8 mouse cellular contexts compared by ENCODE assay signal in genomic region chr7:44983085-44983484, GRCm38 (mm10). TPM values are rescaled to one million over a fixed set of nuclear protein-coding genes. Genes with fewer than 3 reads are reported as not detected.
DNase-seq lines count a peak whose midpoint lies in the region.

No protein-coding gene starts in this region.

- peaks cover 69% of the 10 kb centered on the region for H3K36me3 ChIP-seq in embryonic facial prominence, embryonic 10.5 days (replicated peaks)
- peaks cover 59% of the 10 kb centered on the region for H3K36me3 ChIP-seq in heart, embryonic 10.5 days

- no peak overlapping the region for H3K27ac ChIP-seq in embryonic facial prominence, embryonic 10.5 days (replicated peaks)
- no peak overlapping the region for H3K27ac ChIP-seq in heart, embryonic 10.5 days

- peak; percentile 92 to 93 for DNase-seq in B cell, adult 2 months
- DNase-seq in adrenal gland, adult 8-10 months = peak; percentile 75
- peak; percentile 88 for DNase-seq in embryonic facial prominence, embryonic 10.5 days (ENCODE audit: low spot score)
- DNase-seq in heart, embryonic 10.5 days (ENCODE audit: low spot score) = peak; percentile 91
- peak; percentile 87 for DNase-seq in layer of hippocampus, adult 11-12 months (ENCODE audit: low spot score)
- DNase-seq in lung, adult 18-20 months = peak; percentile 83 to 89
- peak; percentile 88 for DNase-seq in ovary, postnatal 14 days (ENCODE audit: low spot score)
- DNase-seq in thymus, postnatal 36 days = peak; percentile 81 to 87

- peaks cover 30% of the 10 kb centered on the region for H3K4me1 ChIP-seq in embryonic facial prominence, embryonic 10.5 days
- H3K4me1 ChIP-seq in heart, embryonic 10.5 days = peaks cover 26% of the 10 kb centered on the region

- peak overlapping the region; percentile 75 for H3K4me3 ChIP-seq in embryonic facial prominence, embryonic 10.5 days
- no peak overlapping the region for H3K4me3 ChIP-seq in heart, embryonic 10.5 days

- no peaks in the 10 kb centered on the region for H3K27me3 ChIP-seq in embryonic facial prominence, embryonic 10.5 days (replicated peaks; ENCODE audit: low read depth, poor library complexity, severe bottlenecking)
- no peaks in the 10 kb centered on the region for H3K27me3 ChIP-seq in heart, embryonic 10.5 days (ENCODE audit: insufficient read depth, poor library complexity, severe bottlenecking)

- no peaks in the 10 kb centered on the region for H3K9me3 ChIP-seq in embryonic facial prominence, embryonic 10.5 days
- no peaks in the 10 kb centered on the region for H3K9me3 ChIP-seq in heart, embryonic 10.5 days

- WGBS in embryonic facial prominence, embryonic 10.5 days = 40% methylated on average over 6 of the region's 6 CpGs
- WGBS in heart, embryonic 10.5 days = 41% methylated on average over 6 of the region's 6 CpGs

RNA-seq across cellular contexts. Expression of gene Prmt1, which starts 3.3 kb away (rescaled TPM):
- 100 to 1,000 TPM; 221 to 296 (median 243) TPM for total RNA-seq in adrenal gland, adult 8-10 months (2022)
- polyA plus RNA-seq in embryonic facial prominence, embryonic 10.5 days (2016; fragmentation: Nextera tagmentation; extraction: Ambion mirVana) = 968 and 991 TPM in 2 replicates
- polyA plus RNA-seq in heart, embryonic 10.5 days (2016; fragmentation: Nextera tagmentation; extraction: Ambion mirVana) = 563 and 740 TPM in 2 replicates

RNA-seq across cellular contexts. Expression of gene Cpt1c, which starts 8.4 kb away (rescaled TPM):
- 10 to 100 TPM; 13.7 to 28.4 (median 20.4) TPM for total RNA-seq in adrenal gland, adult 8-10 months (2022)
- 18.5 and 18.8 TPM in 2 replicates for polyA plus RNA-seq in embryonic facial prominence, embryonic 10.5 days (2016; fragmentation: Nextera tagmentation; extraction: Ambion mirVana)
- polyA plus RNA-seq in heart, embryonic 10.5 days (2016; fragmentation: Nextera tagmentation; extraction: Ambion mirVana) = 11.7 and 19.1 TPM in 2 replicates

RNA-seq across cellular contexts. Expression of gene Irf3, which starts 14.4 kb away (rescaled TPM):
- total RNA-seq in adrenal gland, adult 8-10 months (2022) = 100 to 1,000 TPM; 118 to 180 (median 144) TPM
- 70.3 and 77.5 TPM in 2 replicates for polyA plus RNA-seq in embryonic facial prominence, embryonic 10.5 days (2016; fragmentation: Nextera tagmentation; extraction: Ambion mirVana)
- 61.8 and 71.1 TPM in 2 replicates for polyA plus RNA-seq in heart, embryonic 10.5 days (2016; fragmentation: Nextera tagmentation; extraction: Ambion mirVana)

RNA-seq across cellular contexts. Expression of gene Bcl2l12, which starts 15.4 kb away (rescaled TPM):
- total RNA-seq in adrenal gland, adult 8-10 months (2022) = 10 to 100 TPM; 15.9 to 34.1 (median 22.1) TPM
- polyA plus RNA-seq in embryonic facial prominence, embryonic 10.5 days (2016; fragmentation: Nextera tagmentation; extraction: Ambion mirVana) = 87.0 and 90.7 TPM in 2 replicates
- polyA plus RNA-seq in heart, embryonic 10.5 days (2016; fragmentation: Nextera tagmentation; extraction: Ambion mirVana) = 44.9 and 57.9 TPM in 2 replicates

RNA-seq across cellular contexts. Expression of gene Scaf1, which starts 33.1 kb away (rescaled TPM):
- 100 to 1,000 TPM in 2 of 4 experiments, 10 to 100 TPM in 2; 88.5 to 120 (median 101) TPM for total RNA-seq in adrenal gland, adult 8-10 months (2022)
- polyA plus RNA-seq in embryonic facial prominence, embryonic 10.5 days (2016; fragmentation: Nextera tagmentation; extraction: Ambion mirVana) = 46.2 and 47.9 TPM in 2 replicates
- 40.5 and 41.0 TPM in 2 replicates for polyA plus RNA-seq in heart, embryonic 10.5 days (2016; fragmentation: Nextera tagmentation; extraction: Ambion mirVana)
